Mouse (Mus musculus) hindbrain, embryonic 11.5 days (tissue): ENCODE data around the gene Ndst4. TPM values are rescaled to one million over a fixed set of nuclear protein-coding genes. Genes with fewer than 3 reads are reported as not detected.

ENCODE experiments used
- ATAC-seq: fragments of 200-750 bp; cut with Nextera tagmentation; 2 replicates; pipeline ENCODE4 v1.8.0; 2017; ENCODE audit warnings: mild to moderate bottlenecking, moderate TSS enrichment, moderate library complexity; ENCODE audit not compliant: low FRiP score
- DNase-seq: peaks from one replicate; pipeline ENCODE4 v3.0.0-alpha.2; 2015; ENCODE audit warnings: low spot score
- H3K27ac ChIP-seq: fragments of 300-500 bp; sonication (generic); 2 replicates; pipeline ENCODE4 v1.5.1; 2014; ENCODE audit warnings: mild to moderate bottlenecking, low read depth, low read length
- H3K27me3 ChIP-seq: fragments of 300-500 bp; sonication (generic); 2 replicates; pipeline ENCODE4 v1.6.1; 2014; ENCODE audit warnings: mild to moderate bottlenecking, low read length, moderate library complexity, mixed read lengths; ENCODE audit not compliant: control insufficient read depth, insufficient read depth
- H3K36me3 ChIP-seq: fragments of 300-500 bp; sonication (generic); 2 replicates; pipeline ENCODE4 v1.6.1; 2014; ENCODE audit warnings: mild to moderate bottlenecking, low read length, moderate library complexity, mixed read lengths; ENCODE audit not compliant: control insufficient read depth, insufficient read depth
- H3K4me1 ChIP-seq: fragments of 300-500 bp; sonication (generic); replicated peaks from 2 replicates; pipeline ENCODE4 v1.6.1; 2014; ENCODE audit warnings: low read length, mixed read lengths; ENCODE audit not compliant: control insufficient read depth, insufficient read depth
- H3K4me2 ChIP-seq: fragments of 300-500 bp; sonication (generic); replicated peaks from 2 replicates; pipeline ENCODE4 v1.6.1; 2014; ENCODE audit warnings: mild to moderate bottlenecking, low read depth, low read length
- H3K4me3 ChIP-seq: fragments of 300-500 bp; sonication (generic); 2 replicates; pipeline ENCODE4 v1.5.1; 2014; ENCODE audit warnings: low read depth, low read length
- H3K9ac ChIP-seq: fragments of 300-500 bp; sonication (generic); 2 replicates; pipeline ENCODE4 v1.6.1; 2014; ENCODE audit warnings: low read depth, low read length
- H3K9me3 ChIP-seq: fragments of 300-500 bp; sonication (generic); 2 replicates; pipeline ENCODE4 v1.6.1; 2016; ENCODE audit warnings: low read length; ENCODE audit not compliant: control insufficient read depth
- WGBS: fragments of 180-500 bp; shearing (Covaris S2); extraction: QIAGEN DNeasy Blood & Tissue Kit; methylation state at CpG from one replicate; pipeline ENCODE4 v1.1.7; 2014; 5-methylcytosine and 5-hydroxymethylcytosine counted together
- polyA plus RNA-seq: library from polyadenylated mRNA; unstranded; fragments of >200 nt; fragmentation: Nextera tagmentation; extraction: Ambion mirVana; gene quantifications from 2 replicates; pipeline ENCODE4 v1.2.1, GENCODE M21; 2014

The Ndst4 gene
- polyA plus RNA-seq, 1 experiment from 2014 or later, result 1.6 TPM

- no peaks in the 10 kb centered on the region for H3K36me3 ChIP-seq
- no peak overlapping the region for H3K27ac ChIP-seq
- H3K27me3 ChIP-seq, result no peaks in the 10 kb centered on the region
- H3K4me2 ChIP-seq, result no peak overlapping the region
- ATAC-seq, result no peak
- no peaks in the 10 kb centered on the region for H3K9me3 ChIP-seq
- H3K4me3 ChIP-seq, result no peak overlapping the region
- H3K4me1 ChIP-seq, result no peaks in the 10 kb centered on the region
- WGBS, result 78% methylated on average over 2 of the region's 2 CpGs
- no peak overlapping the region for H3K9ac ChIP-seq
- DNase-seq, result no peak
Observed at GRCm38 (mm10) chr3:125632233-125632632, 228.4 kb downstream of the Ndst4 start.

GRCm38 (mm10) chr3:125655009-125655635 is 251.2 kb downstream of the Ndst4 start:
- peak; percentile 46 for DNase-seq

GRCm38 (mm10) chr3:125660114-125660717 is 256.3 kb downstream of the Ndst4 start:
- no peaks in the 10 kb centered on the region for H3K36me3 ChIP-seq
- ATAC-seq (peak; percentile 88), DNase-seq (peak; percentile 28)
- H3K4me3 ChIP-seq, result no peak overlapping the region
- no peak overlapping the region for H3K9ac ChIP-seq
- no peaks in the 10 kb centered on the region for H3K4me1 ChIP-seq
- no peak overlapping the region for H3K4me2 ChIP-seq
- H3K27me3 ChIP-seq, result no peaks in the 10 kb centered on the region
- WGBS, result 59% methylated on average over 3 of the region's 3 CpGs
- H3K27ac ChIP-seq, result no peak overlapping the region
- H3K9me3 ChIP-seq, result no peaks in the 10 kb centered on the region

More at GRCm38 (mm10) chr3:125655009-125655635, 251.2 kb downstream of the Ndst4 start:
- H3K4me2 ChIP-seq, result no peak overlapping the region
- H3K4me1 ChIP-seq, result no peaks in the 10 kb centered on the region
- no peaks in the 10 kb centered on the region for H3K27me3 ChIP-seq
- no peak overlapping the region for H3K27ac ChIP-seq
- H3K4me3 ChIP-seq, result no peak overlapping the region
- WGBS, result 30% methylated on average over 3 of the region's 3 CpGs
- peak; percentile 51; the same call in 1 of the 2 replicates for ATAC-seq
- H3K9ac ChIP-seq, result no peak overlapping the region
- H3K36me3 ChIP-seq, result no peaks in the 10 kb centered on the region
- no peaks in the 10 kb centered on the region for H3K9me3 ChIP-seq

- WGBS, result 74% methylated on average over 2 of the region's 2 CpGs
- Histone ChIP-seq H3K9me3 (no peaks in the 10 kb centered on the region), H3K36me3 (no peaks in the 10 kb centered on the region), H3K4me3 (no peak overlapping the region), H3K9ac (no peak overlapping the region), H3K27me3 (no peaks in the 10 kb centered on the region), H3K4me1 (no peaks in the 10 kb centered on the region), H3K27ac (no peak overlapping the region), H3K4me2 (no peak overlapping the region)
- DNase-seq, result no peak
- no peak for ATAC-seq
Observed at GRCm38 (mm10) chr3:125660884-125661532, 257.1 kb downstream of the Ndst4 start.

- Histone ChIP-seq H3K36me3 (no peaks in the 10 kb centered on the region), H3K27me3 (no peaks in the 10 kb centered on the region), H3K4me3 (no peak overlapping the region), H3K27ac (no peak overlapping the region), H3K4me1 (no peaks in the 10 kb centered on the region), H3K9me3 (no peaks in the 10 kb centered on the region), H3K4me2 (no peak overlapping the region), H3K9ac (no peak overlapping the region)
- WGBS, result 53% methylated on average over 9 of the region's 9 CpGs
- no peak for DNase-seq
- ATAC-seq, result no peak
Observed at GRCm38 (mm10) chr3:125673997-125674794, 270.3 kb downstream of the Ndst4 start.

GRCm38 (mm10) chr3:125675211-125675896 is 271.5 kb downstream of the Ndst4 start:
- Histone ChIP-seq H3K4me1 (no peaks in the 10 kb centered on the region), H3K9ac (no peak overlapping the region), H3K36me3 (no peaks in the 10 kb centered on the region), H3K9me3 (no peaks in the 10 kb centered on the region), H3K27ac (no peak overlapping the region), H3K4me3 (no peak overlapping the region), H3K27me3 (no peaks in the 10 kb centered on the region), H3K4me2 (no peak overlapping the region)
- DNase-seq, result no peak
- no peak for ATAC-seq
- WGBS, result 83% methylated on average over 6 of the region's 6 CpGs

GRCm38 (mm10) chr3:125678924-125679323 is 275.0 kb downstream of the Ndst4 start:
- no peak overlapping the region for H3K27ac ChIP-seq
- DNase-seq, result no peak
- no peaks in the 10 kb centered on the region for H3K36me3 ChIP-seq
- no peak overlapping the region for H3K4me2 ChIP-seq
- no peaks in the 10 kb centered on the region for H3K27me3 ChIP-seq
- H3K4me3 ChIP-seq, result no peak overlapping the region
- ATAC-seq, result peak; percentile 56; the same call in 1 of the 2 replicates
- H3K9ac ChIP-seq, result no peak overlapping the region
- H3K9me3 ChIP-seq, result no peaks in the 10 kb centered on the region
- WGBS, result 79% methylated on average over 9 of the region's 9 CpGs
- no peaks in the 10 kb centered on the region for H3K4me1 ChIP-seq

GRCm38 (mm10) chr3:125683460-125684230 is 279.8 kb downstream of the Ndst4 start:
- Histone ChIP-seq H3K27ac (no peak overlapping the region), H3K9me3 (no peaks in the 10 kb centered on the region), H3K9ac (no peak overlapping the region), H3K4me3 (no peak overlapping the region), H3K36me3 (no peaks in the 10 kb centered on the region), H3K27me3 (no peaks in the 10 kb centered on the region), H3K4me1 (no peaks in the 10 kb centered on the region), H3K4me2 (no peak overlapping the region)
- DNase-seq, result no peak
- no peak for ATAC-seq
- 78% methylated on average over 8 of the region's 8 CpGs for WGBS
